Mouse (Mus musculus) mature B cell (primary cell): ENCODE measurements around the gene Cltc.
"Not testable (repeated sequence)": the region's sequence is repeated elsewhere in the genome, so short reads cannot be mapped to it uniquely, and the experiment has no call there.

Experiments
- in situ Hi-C: fragments of 300-500 bp; cut with MboI; formaldehyde crosslinking; loops from 2 replicates; pipeline ENCODE4 v1.14.3; 2019

The Cltc gene

DNA sequence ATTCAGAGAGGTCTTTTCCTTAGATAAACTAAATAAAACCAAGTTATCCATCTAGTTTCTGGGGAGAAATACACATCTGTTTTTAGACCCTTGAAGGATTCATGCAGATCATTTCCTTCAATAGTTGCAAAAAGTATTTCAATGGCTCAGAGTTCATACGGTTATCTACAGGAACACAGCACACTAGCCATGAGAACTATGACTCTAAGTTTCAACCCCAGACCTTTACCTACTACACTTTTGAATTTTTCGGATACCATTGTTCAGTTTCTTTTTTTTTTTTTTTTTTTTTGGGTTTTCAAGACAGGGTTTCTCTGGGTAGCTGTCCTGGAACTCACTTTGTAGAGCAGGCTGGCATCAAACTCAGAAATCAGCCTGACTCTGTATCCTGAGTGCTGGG is 17.9 kb downstream of the Cltc start:
- in situ Hi-C loops, result no loop called here

- in situ Hi-C loops, result no loop called here
Observed at GRCm38 (mm10) chr11:86738956-86739355, 18.4 kb downstream of the Cltc start.

- in situ Hi-C loops, result not testable (repeated sequence)
Observed at GRCm38 (mm10) chr11:86738308-86738707, 19.1 kb downstream of the Cltc start.

DNA sequence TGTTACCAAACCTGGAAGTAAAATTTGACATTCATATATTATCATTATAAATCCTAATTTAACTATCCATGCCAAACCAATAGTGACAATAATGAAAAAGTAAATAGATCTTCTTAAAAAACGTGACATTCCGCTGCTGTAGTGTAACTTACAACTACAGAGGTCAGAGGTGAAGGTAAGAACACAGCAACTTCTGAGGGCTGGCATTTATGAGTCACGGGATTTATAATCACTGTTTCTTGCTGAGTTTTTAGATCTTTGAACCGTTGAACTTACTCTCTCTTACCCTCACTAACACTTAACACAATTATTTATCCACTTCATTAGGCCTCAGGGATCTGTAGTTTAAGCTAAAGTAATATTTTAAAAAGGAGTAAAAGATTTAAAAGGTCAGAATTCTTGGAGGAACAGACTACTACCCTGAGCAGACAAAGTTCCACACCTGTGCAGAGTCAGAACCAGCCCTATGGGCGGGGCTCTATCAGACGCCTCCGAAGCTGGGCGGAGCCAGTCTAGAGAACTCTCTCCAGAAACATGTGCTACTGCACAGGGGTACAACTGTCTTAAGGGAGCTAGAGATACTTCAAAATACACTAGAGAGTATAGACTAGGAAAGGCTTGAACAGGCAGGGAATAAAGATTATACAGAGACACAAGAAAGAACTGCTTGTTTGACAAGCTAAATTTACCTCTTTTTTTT is 19.9 kb downstream of the Cltc start:
- in situ Hi-C loops, result no loop called here

DNA sequence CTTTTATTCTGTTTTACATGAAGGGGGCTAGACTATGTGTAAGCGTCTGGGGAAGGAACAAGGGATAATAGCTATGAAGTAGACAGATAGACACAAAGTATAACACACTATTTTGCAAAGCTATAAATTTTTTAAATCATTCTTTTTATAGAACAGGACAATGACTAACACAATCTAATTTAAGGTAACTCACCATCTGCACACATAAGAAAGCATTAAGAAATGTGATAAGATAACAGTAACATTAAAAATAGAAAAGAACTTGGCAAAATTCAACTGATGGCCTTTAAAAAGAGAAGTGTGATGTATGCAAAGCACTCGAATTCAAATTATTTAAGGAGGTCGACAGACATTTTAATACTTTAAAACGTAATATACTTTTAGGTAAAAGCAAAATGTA is 22.4 kb downstream of the Cltc start:
- in situ Hi-C loops, result no loop called here

DNA sequence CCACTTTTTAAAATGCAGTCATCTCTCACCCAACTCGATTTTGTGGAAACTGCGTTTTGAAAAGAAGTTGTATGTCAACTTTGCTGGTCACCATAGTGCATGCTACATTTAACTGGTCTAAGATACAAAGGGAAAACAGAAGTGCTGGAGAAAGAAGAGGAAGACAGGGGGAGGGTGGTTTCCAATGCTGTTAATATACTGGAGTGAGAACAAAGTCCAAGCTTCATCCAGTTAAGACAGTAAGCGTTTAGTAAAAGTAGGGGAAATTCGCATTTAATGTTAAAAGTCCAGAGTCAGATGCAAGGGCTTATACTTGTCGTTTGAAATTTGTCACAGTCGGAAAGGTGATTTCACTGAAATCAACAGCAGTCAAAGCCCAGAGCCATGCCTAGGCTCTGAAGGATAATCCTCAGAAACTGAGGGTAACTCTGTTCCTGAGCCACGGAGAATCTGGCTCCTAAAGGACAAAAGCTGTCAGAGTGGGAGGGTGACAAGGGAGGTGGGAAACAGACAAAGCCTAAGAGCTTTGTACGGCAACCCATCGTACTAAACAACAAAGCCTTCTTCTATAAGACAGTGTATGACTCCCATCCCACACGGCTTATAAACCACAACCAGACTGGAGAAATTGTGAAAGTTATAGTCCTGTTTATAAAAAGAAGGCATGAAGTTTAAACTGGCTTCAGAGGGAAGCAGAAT is 23.0 kb downstream of the Cltc start:
- in situ Hi-C loops, result no loop called here

DNA sequence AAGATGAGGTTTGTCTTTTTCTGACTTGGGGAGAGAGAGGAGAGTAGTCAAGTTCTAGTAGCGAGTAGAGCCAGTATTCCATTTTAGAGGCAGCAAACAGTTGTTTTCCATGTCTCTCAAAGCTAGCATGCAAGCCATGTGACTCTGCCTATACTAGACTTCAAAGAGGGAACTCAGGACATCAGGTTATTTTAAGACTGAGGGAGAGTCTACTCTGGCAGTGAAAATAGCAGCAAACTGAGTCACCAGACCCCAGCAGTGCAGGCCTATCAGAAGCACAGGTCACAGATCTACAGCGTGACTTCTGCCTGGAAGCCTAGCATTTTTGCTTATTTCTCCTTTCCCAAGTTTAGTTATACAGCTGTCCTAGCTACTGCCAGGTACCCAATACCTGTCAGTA is 25.9 kb downstream of the Cltc start:
- in situ Hi-C loops, result no loop called here

DNA sequence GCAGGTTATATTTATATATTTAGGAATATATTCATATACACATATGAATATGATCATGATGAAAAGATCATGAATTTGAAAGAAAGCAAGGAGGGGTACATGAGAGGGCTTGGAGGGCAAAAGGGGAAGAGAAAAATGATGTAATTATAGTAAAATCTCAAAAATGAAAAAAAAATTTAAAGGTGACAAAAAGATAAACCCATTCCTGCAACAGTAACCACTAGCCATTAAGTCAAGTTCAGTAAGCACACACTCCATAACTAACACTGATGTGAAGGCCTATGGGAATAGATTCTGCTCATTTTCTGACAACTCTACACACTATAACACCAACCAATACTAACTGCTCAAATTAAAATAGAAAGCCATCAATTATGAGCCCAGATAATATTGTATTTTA is 31.8 kb downstream of the Cltc start:
- in situ Hi-C loops, result no loop called here

GRCm38 (mm10) chr11:86724982-86725381 is 32.4 kb downstream of the Cltc start:
- in situ Hi-C loops, result no loop called here

DNA sequence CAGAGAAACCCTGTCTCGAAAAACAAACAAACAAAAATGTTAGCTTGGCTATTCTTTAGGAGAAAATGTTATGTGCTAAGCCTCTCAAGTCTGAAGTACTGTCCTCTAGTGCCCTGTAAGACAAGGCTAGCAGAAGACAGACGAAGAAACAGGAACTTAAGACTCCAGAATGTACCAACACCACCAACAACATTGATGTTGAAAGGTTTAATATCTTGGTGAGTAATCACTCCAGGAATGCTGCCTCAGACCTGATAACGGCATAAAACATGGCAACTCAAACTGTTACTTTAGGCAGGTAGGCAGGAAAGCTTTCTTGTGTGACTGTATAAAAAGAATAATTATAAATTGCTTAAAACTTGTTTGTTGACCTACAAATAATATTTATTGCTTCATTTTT is 33.4 kb downstream of the Cltc start:
- in situ Hi-C loops, result no loop called here

DNA sequence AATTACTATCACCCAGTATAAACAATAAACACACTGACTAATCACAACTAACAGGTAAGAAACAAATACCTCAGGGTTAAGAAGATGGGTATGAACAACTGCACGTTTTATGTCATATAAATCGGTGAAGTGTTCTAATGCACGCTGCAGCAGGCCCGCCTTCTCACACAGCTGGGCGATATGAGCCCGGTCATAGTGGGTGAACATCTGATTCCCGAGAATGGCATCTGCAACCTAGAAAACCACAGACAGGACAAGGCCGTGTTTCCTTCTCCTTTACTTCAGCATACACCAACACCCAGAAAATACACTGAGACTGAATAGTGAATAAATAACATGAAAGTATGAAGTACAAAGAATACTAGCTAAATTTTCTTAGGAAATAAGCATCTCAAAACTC is 38.0 kb downstream of the Cltc start:
- in situ Hi-C loops, result no loop called here

- in situ Hi-C loops, result no loop called here
Observed at GRCm38 (mm10) chr11:86718369-86718768, 39.0 kb downstream of the Cltc start.

GRCm38 (mm10) chr11:86717306-86718065 is 39.9 kb downstream of the Cltc start:
- in situ Hi-C loops, result no loop called here

DNA sequence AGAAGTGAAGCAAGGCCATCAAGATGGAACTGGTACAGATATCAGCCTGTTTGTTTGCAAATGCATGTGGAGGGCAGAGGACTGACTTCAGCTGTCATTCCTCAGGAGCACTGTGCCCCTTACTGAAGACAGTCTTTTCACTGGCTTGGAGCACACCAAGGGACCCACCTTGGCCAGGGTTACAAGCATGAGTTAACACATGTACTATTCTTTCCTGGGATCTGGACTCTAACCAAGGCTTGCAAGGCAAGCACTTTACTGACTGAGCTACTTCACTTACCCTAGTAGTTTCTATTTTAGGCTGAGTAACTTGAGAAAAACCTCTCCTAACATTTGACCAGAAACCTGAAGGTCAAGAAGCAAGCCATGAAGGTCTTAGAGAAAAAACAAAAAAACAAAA is 42.8 kb downstream of the Cltc start:
- in situ Hi-C loops, result no loop called here

- in situ Hi-C loops, result no loop called here
Observed at GRCm38 (mm10) chr11:86701151-86701550, 56.2 kb downstream of the Cltc start.

GRCm38 (mm10) chr11:86695461-86695860 is 61.9 kb downstream of the Cltc start:
- in situ Hi-C loops, result no loop called here

DNA sequence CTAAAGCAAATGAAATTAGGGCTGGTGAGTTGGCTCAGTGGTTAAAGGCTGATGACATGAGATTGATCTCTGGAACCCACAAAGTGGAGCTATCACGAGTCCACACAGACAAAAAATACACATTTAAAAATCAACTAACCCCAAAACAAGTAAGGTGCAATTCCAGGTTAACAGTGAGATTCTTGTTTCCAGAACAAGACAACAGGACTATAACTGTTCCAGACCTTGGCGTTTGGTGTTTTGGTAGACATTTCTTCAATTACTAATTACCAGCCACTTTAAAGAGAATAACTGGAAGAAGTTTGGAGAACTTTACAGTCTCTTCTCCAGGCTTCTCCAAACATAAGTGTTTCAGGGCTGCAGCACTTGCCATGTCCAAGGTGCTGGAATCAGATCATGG is 64.8 kb downstream of the Cltc start:
- in situ Hi-C loops, result no loop called here

- in situ Hi-C loops, result no loop called here
Observed at GRCm38 (mm10) chr11:86691956-86692355, 65.4 kb downstream of the Cltc start.

- in situ Hi-C loops, result no loop called here
Observed at GRCm38 (mm10) chr11:86691482-86691881, 65.9 kb downstream of the Cltc start.

DNA sequence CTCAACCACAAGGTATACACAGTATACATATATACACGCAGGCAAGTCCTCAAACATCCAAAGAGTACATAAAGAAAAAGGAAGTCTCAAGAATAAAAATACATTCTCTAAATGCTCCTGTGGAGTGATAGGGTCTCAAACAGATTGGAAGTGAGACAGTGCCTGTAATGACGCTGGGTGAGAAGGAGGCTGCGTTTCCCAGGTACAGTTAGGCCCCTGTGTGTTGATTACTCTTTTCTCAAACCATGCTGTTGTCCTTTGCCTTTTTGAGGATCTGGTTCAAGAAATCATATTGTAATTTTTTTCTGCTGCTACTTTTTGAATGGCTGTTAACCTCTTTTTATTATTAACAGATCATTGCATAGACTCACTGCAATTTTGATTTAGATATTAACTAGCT is 67.0 kb downstream of the Cltc start:
- in situ Hi-C loops, result no loop called here

GRCm38 (mm10) chr11:86685366-86685765 is 72.0 kb downstream of the Cltc start:
- in situ Hi-C loops, result no loop called here

GRCm38 (mm10) chr11:86684126-86685012 is 73.0 kb downstream of the Cltc start:
- in situ Hi-C loops, result no loop called here
